ENCODE assay signal across 15 mouse cellular contexts in genomic region chr2:106731478-106731877, GRCm38 (mm10). TPM values are rescaled to one million over a fixed set of nuclear protein-coding genes. Genes with fewer than 3 reads are reported as not detected.
"Had no signal": no experiment of that assay in that cellular context is flagged by ENCODE, and none has a peak within 500 bp of the region (broad histone marks: within the 10 kb centered on the region; RNA-seq: fewer than 3 reads in every experiment).

No protein-coding gene starts in this region.

- ATAC-seq: lung, postnatal 0 days had no signal

- H3K4me2 ChIP-seq: liver, embryonic 15.5 days; neural tube, embryonic 15.5 days had no signal

- H3K9me3 ChIP-seq: limb, embryonic 10.5 days; liver, embryonic 15.5 days; neural tube, embryonic 15.5 days had no signal

- H3K4me3 ChIP-seq: layer of hippocampus, adult 2 months; limb, embryonic 10.5 days; liver, embryonic 15.5 days; myocyte; neural tube, embryonic 15.5 days had no signal

- H3K36me3 ChIP-seq: liver, embryonic 15.5 days; neural tube, embryonic 15.5 days had no signal

- H3K27ac ChIP-seq: layer of hippocampus, adult 2 months; limb, embryonic 10.5 days; liver, embryonic 15.5 days; stomach, postnatal 0 days had no signal

- H3K27me3 ChIP-seq: liver, embryonic 15.5 days; neural tube, embryonic 15.5 days had no signal

- DNase-seq: kidney, postnatal 10 days; kidney, postnatal 4 days; lung, adult 2 months; lung, postnatal 36 days; midbrain, embryonic 14.5 days; right cerebral cortex, adult 18-20 months; right cerebral cortex, postnatal 25 days; thymus, postnatal 4 days had no signal

- H3K9ac ChIP-seq: liver, embryonic 15.5 days; neural tube, embryonic 15.5 days had no signal

RNA-seq across cellular contexts. Expression of gene Mpped2, which starts 38.4 kb away (rescaled TPM):
- polyA plus RNA-seq: myocyte had no signal
